Mouse (Mus musculus): ENCODE measurements at regions not wholly inside any gene's neighbourhood (a gene's known extent, or its start where the extent isn't known, plus 50 kb on each side); places are given as distances from the start of the nearest gene placed in this dataset.
A peak's percentile ranks its signal among the peaks of the same experiment; 100 is the strongest.
"Not testable (repeated sequence)": the region's sequence is repeated elsewhere in the genome, so short reads cannot be mapped to it uniquely, and the experiment has no call there.

GRCm38 (mm10) chr5:3141841-3142240 lies 199.4 kb upstream of the Cdk6 start:
- ATAC-seq (ENCODE audit: extremely low read depth, insufficient number of reproducible peaks, low FRiP score, poor library complexity, severe bottlenecking) = not testable (repeated sequence)

- ATAC-seq (ENCODE audit: extremely low read depth, insufficient number of reproducible peaks, low FRiP score, poor library complexity, severe bottlenecking) = peak; percentile 82
Measured at GRCm38 (mm10) chr5:3146544-3147295, 194.6 kb upstream of the Cdk6 start.

GRCm38 (mm10) chr5:3149886-3150285 lies 191.4 kb upstream of the Cdk6 start:
- ATAC-seq (ENCODE audit: extremely low read depth, insufficient number of reproducible peaks, low FRiP score, poor library complexity, severe bottlenecking) = not testable (repeated sequence)

GRCm38 (mm10) chr5:3150766-3151165 lies 190.5 kb upstream of the Cdk6 start:
- not testable (repeated sequence) for ATAC-seq (ENCODE audit: extremely low read depth, insufficient number of reproducible peaks, low FRiP score, poor library complexity, severe bottlenecking)

- ATAC-seq (ENCODE audit: extremely low read depth, insufficient number of reproducible peaks, low FRiP score, poor library complexity, severe bottlenecking) = not testable (repeated sequence)
Measured at GRCm38 (mm10) chr5:3151534-3152148, 189.6 kb upstream of the Cdk6 start.

GRCm38 (mm10) chr5:3152149-3152865 lies 189.0 kb upstream of the Cdk6 start:
- 0 out of 2 replicates have a peak, but pooled peaks have one; percentile 13 for ATAC-seq (ENCODE audit: extremely low read depth, insufficient number of reproducible peaks, low FRiP score, poor library complexity, severe bottlenecking)

- not testable (repeated sequence) for ATAC-seq (ENCODE audit: extremely low read depth, insufficient number of reproducible peaks, low FRiP score, poor library complexity, severe bottlenecking)
Measured at GRCm38 (mm10) chr5:3165511-3165910, 175.8 kb upstream of the Cdk6 start.

GRCm38 (mm10) chr5:3166496-3166895 lies 174.8 kb upstream of the Cdk6 start:
- ATAC-seq (ENCODE audit: extremely low read depth, insufficient number of reproducible peaks, low FRiP score, poor library complexity, severe bottlenecking) = not testable (repeated sequence)

- ATAC-seq (ENCODE audit: extremely low read depth, insufficient number of reproducible peaks, low FRiP score, poor library complexity, severe bottlenecking) = not testable (repeated sequence)
Measured at GRCm38 (mm10) chr5:3193592-3193991, 147.7 kb upstream of the Cdk6 start.

- ATAC-seq (ENCODE audit: extremely low read depth, insufficient number of reproducible peaks, low FRiP score, poor library complexity, severe bottlenecking) = 0 out of 2 replicates have a peak, but pooled peaks have one; percentile 19
Measured at GRCm38 (mm10) chr5:3197952-3198841, 143.1 kb upstream of the Cdk6 start.

- ATAC-seq (ENCODE audit: extremely low read depth, insufficient number of reproducible peaks, low FRiP score, poor library complexity, severe bottlenecking) = not testable (repeated sequence)
Measured at GRCm38 (mm10) chr5:3198869-3199550, 142.3 kb upstream of the Cdk6 start.

- ATAC-seq (ENCODE audit: extremely low read depth, insufficient number of reproducible peaks, low FRiP score, poor library complexity, severe bottlenecking) = not testable (repeated sequence)
Measured at GRCm38 (mm10) chr5:3206160-3206559, 135.1 kb upstream of the Cdk6 start.

GRCm38 (mm10) chr5:3208293-3208692 lies 133.0 kb upstream of the Cdk6 start:
- ATAC-seq (ENCODE audit: extremely low read depth, insufficient number of reproducible peaks, low FRiP score, poor library complexity, severe bottlenecking) = not testable (repeated sequence)

GRCm38 (mm10) chr5:3211284-3211683 lies 130.0 kb upstream of the Cdk6 start:
- ATAC-seq (ENCODE audit: extremely low read depth, insufficient number of reproducible peaks, low FRiP score, poor library complexity, severe bottlenecking) = no peak

- no peak for ATAC-seq (ENCODE audit: extremely low read depth, insufficient number of reproducible peaks, low FRiP score, poor library complexity, severe bottlenecking)
Measured at GRCm38 (mm10) chr5:3216053-3216452, 125.2 kb upstream of the Cdk6 start.

- ATAC-seq (ENCODE audit: extremely low read depth, insufficient number of reproducible peaks, low FRiP score, poor library complexity, severe bottlenecking) = no peak
Measured at GRCm38 (mm10) chr5:3219230-3219629, 122.1 kb upstream of the Cdk6 start.

- ATAC-seq (ENCODE audit: extremely low read depth, insufficient number of reproducible peaks, low FRiP score, poor library complexity, severe bottlenecking) = no peak
Measured at GRCm38 (mm10) chr5:3219770-3220169, 121.5 kb upstream of the Cdk6 start.

- ATAC-seq (ENCODE audit: extremely low read depth, insufficient number of reproducible peaks, low FRiP score, poor library complexity, severe bottlenecking) = not testable (repeated sequence)
Measured at GRCm38 (mm10) chr5:3223819-3224218, 117.5 kb upstream of the Cdk6 start.
